Mouse (Mus musculus) G1E (cell line): Measurements from ENCODE around the gene Sqstm1. TPM values are rescaled to one million over a fixed set of nuclear protein-coding genes. Genes with fewer than 3 reads are reported as not detected.

Experiments
- ATAC-seq: 2 replicates; pipeline ENCODE4 v1.8.0; 2016; ENCODE audit warnings: mild to moderate bottlenecking; ENCODE audit not compliant: insufficient number of reproducible peaks, poor library complexity, low FRiP score, severe bottlenecking; ENCODE audit errors: extremely low read depth
- DNase-seq: peaks from one replicate; pipeline ENCODE4 v3.0.0; 2012; ENCODE audit warnings: low spot score
- H3K27me3 ChIP-seq: 2 replicates; pipeline ENCODE4 v1.6.1; 2012; ENCODE audit warnings: mild to moderate bottlenecking, low read length, inconsistent platforms; ENCODE audit not compliant: insufficient read depth
- H3K36me3 ChIP-seq: replicated peaks from 2 replicates; pipeline ENCODE3; 2012; ENCODE audit warnings: mild to moderate bottlenecking, inconsistent platforms
- H3K4me1 ChIP-seq: 2 replicates; pipeline ENCODE4 v1.6.1; 2012; ENCODE audit warnings: low read depth, low read length, inconsistent platforms, mixed read lengths; ENCODE audit not compliant: insufficient read depth
- H3K4me3 ChIP-seq: 2 replicates; pipeline ENCODE4 v1.5.1; 2012; ENCODE audit warnings: low read depth, mild to moderate bottlenecking, inconsistent platforms, low read length, moderate library complexity, mixed read lengths
- H3K9me3 ChIP-seq: replicated peaks from 2 replicates; pipeline ENCODE4 v1.6.1; 2012; ENCODE audit warnings: inconsistent platforms
- CTCF ChIP-seq: IDR thresholded peaks from 2 replicates; pipeline ENCODE4 v1.5.1; 2012; ENCODE audit warnings: low read depth, low read length, inconsistent platforms, mixed read lengths
- GATA1 ChIP-seq: IDR thresholded peaks from 2 replicates; pipeline ENCODE4 v1.6.1; 2012; ENCODE audit warnings: borderline replicate concordance, low read length, inconsistent platforms, mixed read lengths
- GATA2 ChIP-seq: IDR thresholded peaks from 2 replicates; pipeline ENCODE4 v1.6.1; 2012; ENCODE audit warnings: low read depth, low read length, inconsistent platforms, borderline replicate concordance
- POLR2AphosphoS5 ChIP-seq: IDR thresholded peaks from 2 replicates; pipeline ENCODE4 v1.6.1; 2012; ENCODE audit warnings: low read depth, low read length, inconsistent platforms; ENCODE audit not compliant: insufficient replicate concordance
- TAL1 ChIP-seq: conservative IDR thresholded peaks from 2 replicates; pipeline ENCODE4 v1.6.1; 2012; ENCODE audit warnings: low read depth, low read length, inconsistent platforms, mixed read lengths
- polyA plus RNA-seq: library from polyadenylated mRNA; stranded (reverse); fragments of >175 nt; gene quantifications from 2 replicates; pipeline ENCODE4 v1.2.3, GENCODE M21; 2012
- total RNA-seq, 2 experiments: library from RNA; stranded (forward) in 1 of 2; stranded (reverse) in 1 of 2; fragments of 200-1000 nt in 1 of 2; fragments of >200 nt in 1 of 2; fragmentation: Nextera tagmentation in 1 of 2; gene quantifications; 2 replicates each; pipeline ENCODE4 v1.2.3; 2014 to 2017

The Sqstm1 gene
- total and polyA plus RNA-seq, 3 experiments = 138 to 687 (median 252) TPM

GRCm38 (mm10) chr11:50197500-50197899 is 13.1 kb downstream of the Sqstm1 start:
- TF ChIP-seq POLR2AphosphoS5 = no peak
- TF ChIP-seq CTCF = no peak
- no peak for TF ChIP-seq GATA2
- TF ChIP-seq GATA1 = no peak
- TF ChIP-seq TAL1 = no peak
- no peaks in the 10 kb centered on the region for H3K27me3 ChIP-seq
- peaks cover 20% of the 10 kb centered on the region for H3K4me1 ChIP-seq
- no peaks in the 10 kb centered on the region for H3K9me3 ChIP-seq
- H3K36me3 ChIP-seq = peaks cover 90% of the 10 kb centered on the region
- DNase-seq (no peak), ATAC-seq (no peak)
- H3K4me3 ChIP-seq = no peak overlapping the region

- ATAC-seq (no peak), DNase-seq (no peak)
- Histone ChIP-seq H3K27me3 (no peaks in the 10 kb centered on the region), H3K36me3 (peaks cover 80% of the 10 kb centered on the region), H3K4me1 (peaks cover 24% of the 10 kb centered on the region), H3K9me3 (no peaks in the 10 kb centered on the region), H3K4me3 (no peak overlapping the region)
- TF ChIP-seq CTCF (no peak), GATA1 (no peak), POLR2AphosphoS5 (no peak), TAL1 (no peak), GATA2 (no peak)
Observed at GRCm38 (mm10) chr11:50194793-50195192, 15.8 kb downstream of the Sqstm1 start.

- no peak for ATAC-seq
Observed at GRCm38 (mm10) chr11:50194070-50194469, 16.6 kb downstream of the Sqstm1 start.

GRCm38 (mm10) chr11:50192278-50192677 is 18.3 kb downstream of the Sqstm1 start:
- DNase-seq (no peak), ATAC-seq (no peak)
- Histone ChIP-seq H3K9me3 (no peaks in the 10 kb centered on the region), H3K27me3 (no peaks in the 10 kb centered on the region), H3K4me1 (peaks cover 23% of the 10 kb centered on the region), H3K4me3 (no peak overlapping the region), H3K36me3 (peaks cover 68% of the 10 kb centered on the region)
- TF ChIP-seq TAL1 (no peak), GATA2 (no peak), POLR2AphosphoS5 (no peak), CTCF (no peak), GATA1 (no peak)

More at GRCm38 (mm10) chr11:50194070-50194469, 16.6 kb downstream of the Sqstm1 start:
- H3K36me3 ChIP-seq = peaks cover 73% of the 10 kb centered on the region
- DNase-seq = no peak
- no peak for TF ChIP-seq GATA1
- no peak for TF ChIP-seq CTCF
- no peak for TF ChIP-seq GATA2
- TF ChIP-seq TAL1 = no peak
- TF ChIP-seq POLR2AphosphoS5 = no peak
- no peaks in the 10 kb centered on the region for H3K27me3 ChIP-seq
- peaks cover 23% of the 10 kb centered on the region for H3K4me1 ChIP-seq
- no peaks in the 10 kb centered on the region for H3K9me3 ChIP-seq
- H3K4me3 ChIP-seq = no peak overlapping the region

GRCm38 (mm10) chr11:50190362-50190761 is 20.3 kb downstream of the Sqstm1 start:
- H3K9me3 ChIP-seq = no peaks in the 10 kb centered on the region
- peaks cover 20% of the 10 kb centered on the region for H3K4me1 ChIP-seq
- ATAC-seq = no peak
- TF ChIP-seq POLR2AphosphoS5 (no peak), GATA1 (no peak), CTCF (no peak), TAL1 (no peak), GATA2 (no peak)
- DNase-seq = no peak
- H3K27me3 ChIP-seq = no peaks in the 10 kb centered on the region
- peaks cover 68% of the 10 kb centered on the region for H3K36me3 ChIP-seq
- H3K4me3 ChIP-seq = no peak overlapping the region

GRCm38 (mm10) chr11:50188682-50189081 is 21.9 kb downstream of the Sqstm1 start:
- DNase-seq (no peak), ATAC-seq (no peak)
- peaks cover 63% of the 10 kb centered on the region for H3K36me3 ChIP-seq
- no peaks in the 10 kb centered on the region for H3K9me3 ChIP-seq
- peaks cover 5% of the 10 kb centered on the region; the same call in 1 of the 2 replicates for H3K4me1 ChIP-seq
- H3K4me3 ChIP-seq = no peak overlapping the region
- H3K27me3 ChIP-seq = no peaks in the 10 kb centered on the region
- no peak for TF ChIP-seq TAL1
- no peak for TF ChIP-seq GATA1
- TF ChIP-seq POLR2AphosphoS5 = no peak
- no peak for TF ChIP-seq GATA2
- TF ChIP-seq CTCF = no peak

- DNase-seq = no peak
Observed at GRCm38 (mm10) chr11:50184788-50185187, 25.8 kb downstream of the Sqstm1 start.

More at GRCm38 (mm10) chr11:50184788-50185187, 25.8 kb downstream of the Sqstm1 start:
- no peaks in the 10 kb centered on the region for H3K27me3 ChIP-seq
- H3K4me3 ChIP-seq = no peak overlapping the region
- no peak for ATAC-seq
- peaks cover 7% of the 10 kb centered on the region for H3K4me1 ChIP-seq
- no peaks in the 10 kb centered on the region for H3K9me3 ChIP-seq
- peaks cover 66% of the 10 kb centered on the region for H3K36me3 ChIP-seq
- TF ChIP-seq GATA2 (no peak), TAL1 (no peak), POLR2AphosphoS5 (no peak), GATA1 (no peak), CTCF (no peak)
